Mouse (Mus musculus) gastrocnemius, postnatal 10 days (tissue): ENCODE measurements around the gene Spag4. TPM values are rescaled to one million over a fixed set of nuclear protein-coding genes. Genes with fewer than 3 reads are reported as not detected.

Experiments
- DNase-seq: peaks from one replicate; pipeline ENCODE4 v3.0.0; 2021; ENCODE audit warnings: mixed read lengths
- long read RNA-seq, 2 experiments: library from polyadenylated mRNA; stranded (forward); transcript quantifications; one replicate each; pipeline ENCODE4 v2.0.0; 2021
- total RNA-seq, 2 experiments: library from RNA; stranded (reverse); gene quantifications; 2 replicates each; pipeline ENCODE4 v1.2.3; 2021

The Spag4 gene
- under 1 TPM; 0.85 to 0.86 TPM for total RNA-seq
- long read RNA-seq, experiment 1, partial matches to known transcripts: 1 of 3 reads
- long read RNA-seq, experiment 1, other reads (novel, unspliced or antisense): 0 of 3 reads
- long read RNA-seq, experiment 2: 0 reads

- DNase-seq: peak; percentile 78
Measured at GRCm38 (mm10) chr2:156065099-156066041, at the start of gene Spag4. Gene Spag4 (plus strand): TSS chr2:156065175.

GRCm38 (mm10) chr2:156018106-156018505, 46.9 kb upstream of the Spag4 start:
- no peak for DNase-seq

- no peak for DNase-seq
Measured at GRCm38 (mm10) chr2:156021219-156021618, 43.8 kb upstream of the Spag4 start.

- no peak for DNase-seq
Measured at GRCm38 (mm10) chr2:156021765-156022164, 43.2 kb upstream of the Spag4 start.

- DNase-seq: no peak
Measured at GRCm38 (mm10) chr2:156025482-156025881, 39.5 kb upstream of the Spag4 start.

GRCm38 (mm10) chr2:156039390-156039789, 25.6 kb upstream of the Spag4 start:
- no peak for DNase-seq

GRCm38 (mm10) chr2:156042903-156043302, 22.1 kb upstream of the Spag4 start:
- no peak for DNase-seq

- DNase-seq: no peak
Measured at GRCm38 (mm10) chr2:156047929-156048328, 17.0 kb upstream of the Spag4 start.

- no peak for DNase-seq
Measured at GRCm38 (mm10) chr2:156052816-156053215, 12.2 kb upstream of the Spag4 start, which contains the start of gene Fer1l4. Gene Fer1l4 (minus strand): TSS chr2:156052947.

GRCm38 (mm10) chr2:156066126-156066525, 1.2 kb downstream of the Spag4 start:
- DNase-seq: no peak

GRCm38 (mm10) chr2:156067916-156068315, 2.9 kb downstream of the Spag4 start:
- no peak for DNase-seq

GRCm38 (mm10) chr2:156071236-156071635, 6.3 kb downstream of the Spag4 start:
- DNase-seq: no peak

GRCm38 (mm10) chr2:156073725-156074124, 8.8 kb downstream of the Spag4 start:
- DNase-seq: no peak

GRCm38 (mm10) chr2:156077461-156077860, 12.5 kb downstream of the Spag4 start:
- DNase-seq: no peak

GRCm38 (mm10) chr2:156078421-156079182, 13.6 kb downstream of the Spag4 start:
- no peak for DNase-seq

GRCm38 (mm10) chr2:156079183-156079560, 14.2 kb downstream of the Spag4 start:
- no peak for DNase-seq

- no peak for DNase-seq
Measured at GRCm38 (mm10) chr2:156079674-156080073, 14.7 kb downstream of the Spag4 start.

- DNase-seq: no peak
Measured at GRCm38 (mm10) chr2:156080391-156080790, 15.4 kb downstream of the Spag4 start.

- no peak for DNase-seq
Measured at GRCm38 (mm10) chr2:156084541-156084940, 19.6 kb downstream of the Spag4 start.

GRCm38 (mm10) chr2:156087391-156088110, 22.6 kb downstream of the Spag4 start:
- DNase-seq: no peak

GRCm38 (mm10) chr2:156089799-156090198, 24.8 kb downstream of the Spag4 start:
- DNase-seq: no peak

GRCm38 (mm10) chr2:156091926-156092325, 27.0 kb downstream of the Spag4 start:
- no peak for DNase-seq
